Mouse (Mus musculus): ENCODE results near the gene Tusc2.
"Not testable (repeated sequence)": the region's sequence is repeated elsewhere in the genome, so short reads cannot be mapped to it uniquely, and the experiment has no call there.

DNA sequence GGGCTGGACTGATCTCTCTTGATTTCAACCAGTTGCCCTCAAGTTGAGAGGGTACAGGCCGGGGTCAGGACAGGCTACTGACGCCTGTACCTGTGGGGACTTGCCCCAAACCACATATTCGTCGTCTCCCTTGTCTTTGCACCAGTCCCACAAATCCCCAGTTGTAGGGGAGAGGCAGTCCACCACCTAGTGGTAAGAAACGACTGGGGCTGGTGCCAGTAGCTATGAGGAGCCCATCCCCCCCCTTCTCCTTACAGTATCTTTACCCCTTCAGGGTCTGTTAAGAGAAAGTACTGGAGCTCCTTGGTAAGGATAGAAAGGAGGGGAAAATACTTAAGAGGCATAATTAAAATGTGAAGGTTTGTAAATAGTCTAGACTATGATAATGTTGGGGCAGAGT lies 2.5 kb downstream of the Tusc2 start:
- TF ChIP-seq CTCF (IDR thresholded peaks at IDR 0.05); EP300 (IDR thresholded peaks at IDR 0.05; ENCODE audit: insufficient read depth, low read depth, low read length); POLR2A (IDR thresholded peaks at IDR 0.05; ENCODE audit: insufficient read depth, low read depth, low read length): not testable (repeated sequence)

Data from heart, adult 2 months (tissue).